Mouse (Mus musculus) cerebellum, adult 2 months (tissue): ENCODE measurements around the gene Copg2.

Experiments
- CTCF ChIP-seq: fragments of 200-500 bp; IDR thresholded peaks from 2 replicates; pipeline ENCODE4 v1.5.1; 2011; ENCODE audit warnings: low read depth, mild to moderate bottlenecking, control low read depth, low read length, moderate library complexity, borderline replicate concordance; ENCODE audit not compliant: insufficient read depth
- POLR2A ChIP-seq: fragments of 200-500 bp; IDR thresholded peaks from 2 replicates; pipeline ENCODE4 v1.6.1; 2011; ENCODE audit warnings: low read length, control low read depth, borderline replicate concordance; ENCODE audit not compliant: insufficient read depth

DNA sequence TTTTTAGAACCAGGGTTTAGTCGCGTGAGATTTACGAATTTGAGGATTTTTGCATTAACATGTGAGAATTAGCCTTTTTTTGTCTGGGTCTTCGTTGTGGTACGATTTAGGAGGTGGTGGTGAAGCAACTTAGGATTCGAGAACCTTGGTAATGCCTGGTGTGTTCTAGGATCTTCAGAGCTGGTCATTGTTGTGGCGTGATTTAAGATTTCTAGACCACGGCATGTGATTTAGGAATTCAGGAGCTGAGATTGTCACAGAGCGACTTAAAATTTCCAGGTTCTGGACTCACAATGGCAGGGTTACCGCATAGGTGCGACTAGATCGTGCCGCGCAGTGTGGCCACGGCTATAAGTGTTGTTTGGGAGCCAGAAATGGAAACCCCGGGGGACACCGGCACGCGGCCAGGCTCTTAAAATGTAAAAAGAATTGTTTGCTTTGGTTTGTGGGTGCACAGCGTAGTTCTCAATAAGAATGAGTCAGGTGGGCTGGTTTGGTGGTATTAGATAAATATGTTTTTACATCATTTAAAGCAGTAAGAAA, 158.1 kb downstream of the Copg2 start:
- TF ChIP-seq POLR2A (no peak), CTCF (no peak)
